Mouse (Mus musculus) cerebellum, postnatal 14 days (tissue): ENCODE results near the gene Gm17455.
A peak's percentile ranks its signal among the peaks of the same experiment; 100 is the strongest.

ENCODE experiments used
- DNase-seq, 2 experiments: peaks; one replicate each; pipeline ENCODE4 v3.0.0; 2021; ENCODE audit warnings: mixed read lengths in 2 of 2

Gene Gm17455

GRCm38 (mm10) chr10:60373937-60374578 lies 25.5 kb upstream of the Gm17455 start:
- DNase-seq, result no peak

GRCm38 (mm10) chr10:60376704-60377103 lies 22.8 kb upstream of the Gm17455 start:
- DNase-seq, result peak; percentile 31 to 40

GRCm38 (mm10) chr10:60379419-60379957 lies 20.0 kb upstream of the Gm17455 start:
- DNase-seq, result no peak

- no peak for DNase-seq
These were observed 19.3 kb upstream of the Gm17455 start for GRCm38 (mm10) chr10:60380229-60380628.

DNA sequence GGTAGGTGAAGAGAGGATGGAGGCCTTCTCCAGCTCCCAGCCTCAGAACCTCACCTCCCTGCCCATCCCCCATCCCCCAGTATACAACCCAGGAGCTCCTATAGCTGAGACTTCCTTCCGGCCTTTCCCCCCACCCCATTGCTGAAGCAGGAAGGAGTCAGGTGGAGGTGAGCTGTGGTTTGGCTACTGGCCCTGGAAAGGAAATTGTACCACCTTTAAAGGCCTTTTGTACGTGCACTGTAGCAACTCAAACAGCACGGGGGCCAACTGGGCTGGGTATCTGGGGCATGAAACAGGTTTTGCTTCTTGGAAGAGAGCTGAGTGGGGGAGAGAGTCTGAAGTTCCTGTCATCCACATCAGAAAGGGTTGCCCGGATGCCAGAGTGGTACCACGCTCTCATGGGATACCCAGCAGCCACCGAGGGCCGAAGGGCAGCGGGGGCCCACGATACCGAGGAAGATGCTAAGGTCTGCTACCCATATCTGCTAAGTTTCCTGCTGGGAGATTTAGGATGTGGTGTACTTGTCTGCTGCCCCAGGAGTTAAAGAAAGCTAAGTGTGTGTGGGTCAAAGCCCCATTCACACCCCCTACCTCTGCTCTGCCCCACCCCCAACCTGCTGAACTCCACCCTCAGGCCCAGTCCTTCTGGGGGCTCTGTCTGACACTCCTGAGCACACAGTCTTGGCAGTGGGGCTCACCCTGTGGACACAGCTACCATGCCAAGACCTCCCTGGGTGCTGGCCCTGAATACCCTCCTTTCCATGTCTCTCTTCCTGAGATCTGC lies 18.2 kb upstream of the Gm17455 start:
- no peak for DNase-seq

GRCm38 (mm10) chr10:60388332-60388731 lies 11.2 kb upstream of the Gm17455 start:
- DNase-seq, result no peak

- no peak for DNase-seq
These were observed 10.1 kb upstream of the Gm17455 start for GRCm38 (mm10) chr10:60389447-60389865.

DNA sequence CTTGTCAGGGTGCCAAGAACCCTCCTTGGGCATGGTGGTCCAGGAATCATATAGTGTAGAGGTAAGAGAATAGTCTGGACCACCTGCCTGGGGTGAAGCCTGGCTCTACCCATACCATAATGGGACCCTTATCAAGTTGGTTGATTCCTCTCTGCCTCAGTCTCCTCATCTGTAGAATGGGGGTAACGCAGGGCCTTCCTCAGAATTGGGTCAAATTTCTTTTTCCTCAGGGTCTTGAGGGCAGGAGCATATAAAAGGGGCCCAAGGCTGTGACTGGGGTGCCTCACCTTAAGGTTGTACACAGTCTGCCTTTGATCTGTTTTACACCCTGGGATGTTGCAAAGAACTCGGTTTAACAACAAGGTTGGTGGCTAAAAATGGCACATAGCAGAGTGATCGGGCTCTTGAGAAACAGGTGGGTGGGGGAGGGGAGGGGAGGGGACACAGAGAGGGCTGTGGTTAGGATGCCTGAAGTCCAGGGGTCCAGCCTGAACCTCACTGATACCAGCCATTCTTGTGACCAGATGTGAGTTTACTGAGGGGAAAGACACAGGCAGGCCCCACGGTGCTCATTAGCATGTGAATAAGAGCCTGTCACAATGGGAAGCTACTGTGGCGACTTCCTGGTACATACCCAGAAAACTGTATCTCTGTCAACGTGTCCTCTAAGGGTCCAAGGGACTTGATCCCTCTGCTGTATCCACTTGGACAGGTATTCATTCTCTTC lies 9.2 kb upstream of the Gm17455 start:
- no peak for DNase-seq

- DNase-seq, result no peak
These were observed 8.6 kb upstream of the Gm17455 start for GRCm38 (mm10) chr10:60390904-60391420.

GRCm38 (mm10) chr10:60391661-60392060 lies 7.9 kb upstream of the Gm17455 start:
- no peak for DNase-seq

DNA sequence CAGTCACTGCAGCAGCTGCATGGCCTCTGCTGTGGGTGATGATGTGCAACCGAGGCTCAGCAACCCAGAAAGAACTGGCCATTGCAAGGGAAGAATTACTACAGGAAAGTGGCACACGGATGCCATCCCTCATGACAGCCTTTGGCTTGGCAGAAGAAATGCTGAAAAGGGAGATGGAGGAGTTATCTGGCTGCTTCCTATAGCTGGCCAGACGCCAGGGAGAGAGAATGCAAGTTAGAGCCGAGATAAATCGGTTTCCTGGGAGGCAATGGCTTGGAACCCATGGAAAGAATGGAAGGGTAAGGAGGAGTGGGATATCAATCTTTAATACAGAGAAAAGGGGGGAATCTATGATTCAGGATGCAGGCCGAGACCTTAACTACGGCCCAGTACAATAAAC lies 4.6 kb upstream of the Gm17455 start:
- no peak for DNase-seq

DNA sequence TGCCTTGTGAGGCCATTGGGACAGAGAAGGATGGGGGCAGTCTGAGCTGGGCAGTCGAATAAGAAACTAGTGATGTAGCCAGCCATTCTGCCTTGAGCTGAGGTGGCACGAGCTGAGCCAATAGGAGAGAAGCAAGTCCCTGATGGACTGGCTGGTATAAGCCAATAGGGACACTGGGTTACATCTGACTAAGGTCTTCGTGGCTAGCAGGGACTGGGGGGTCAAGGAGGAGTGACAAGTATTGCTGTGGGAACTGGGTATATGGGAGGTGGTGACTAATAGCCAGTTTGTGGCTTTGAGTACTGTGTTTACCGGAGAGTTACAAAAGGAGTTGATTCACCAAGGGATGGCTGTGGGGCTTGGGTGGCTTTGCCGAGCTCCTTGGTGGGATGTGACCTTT lies 3.9 kb upstream of the Gm17455 start:
- no peak for DNase-seq

GRCm38 (mm10) chr10:60398051-60398814 lies 1.3 kb upstream of the Gm17455 start:
- DNase-seq, result no peak

DNA sequence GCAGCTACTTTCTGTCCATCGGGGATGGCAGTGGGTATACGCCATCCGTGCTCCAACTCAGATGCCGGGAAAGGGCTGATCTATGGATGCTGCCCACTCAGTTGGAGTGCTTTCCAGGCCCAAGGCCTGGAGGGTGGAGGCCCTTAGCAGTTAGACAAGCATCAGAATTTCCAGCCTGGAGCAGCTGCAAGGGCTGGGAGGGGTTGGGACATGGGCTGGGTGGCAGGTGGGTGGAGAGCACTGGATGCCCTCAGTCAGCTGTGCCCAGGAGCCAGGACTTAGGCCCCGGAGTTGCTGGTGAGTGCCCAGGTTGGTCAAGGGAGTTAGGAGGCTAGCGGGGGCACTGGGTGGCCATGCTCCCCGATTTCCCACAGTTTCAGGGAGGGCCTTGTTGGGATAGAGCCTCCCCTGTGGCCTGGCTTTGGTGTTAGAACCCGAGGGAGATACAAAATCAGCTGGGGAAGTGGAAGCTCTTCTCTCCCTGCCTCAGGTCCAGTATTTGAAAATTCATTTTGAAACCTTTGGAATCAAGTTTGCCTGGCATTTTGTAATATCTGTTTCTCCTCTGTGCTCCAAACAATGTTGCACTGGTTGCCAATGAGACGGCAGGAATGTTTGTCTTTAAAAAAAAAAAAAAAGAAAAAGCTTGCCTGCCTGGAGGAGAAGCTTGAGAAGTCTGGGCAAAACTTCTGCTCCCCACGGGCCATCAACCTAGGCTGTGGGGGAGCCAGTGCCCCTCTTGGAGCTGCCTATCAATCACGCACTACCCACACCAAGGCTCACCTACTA lies 1.2 kb downstream of the Gm17455 start:
- no peak for DNase-seq

DNA sequence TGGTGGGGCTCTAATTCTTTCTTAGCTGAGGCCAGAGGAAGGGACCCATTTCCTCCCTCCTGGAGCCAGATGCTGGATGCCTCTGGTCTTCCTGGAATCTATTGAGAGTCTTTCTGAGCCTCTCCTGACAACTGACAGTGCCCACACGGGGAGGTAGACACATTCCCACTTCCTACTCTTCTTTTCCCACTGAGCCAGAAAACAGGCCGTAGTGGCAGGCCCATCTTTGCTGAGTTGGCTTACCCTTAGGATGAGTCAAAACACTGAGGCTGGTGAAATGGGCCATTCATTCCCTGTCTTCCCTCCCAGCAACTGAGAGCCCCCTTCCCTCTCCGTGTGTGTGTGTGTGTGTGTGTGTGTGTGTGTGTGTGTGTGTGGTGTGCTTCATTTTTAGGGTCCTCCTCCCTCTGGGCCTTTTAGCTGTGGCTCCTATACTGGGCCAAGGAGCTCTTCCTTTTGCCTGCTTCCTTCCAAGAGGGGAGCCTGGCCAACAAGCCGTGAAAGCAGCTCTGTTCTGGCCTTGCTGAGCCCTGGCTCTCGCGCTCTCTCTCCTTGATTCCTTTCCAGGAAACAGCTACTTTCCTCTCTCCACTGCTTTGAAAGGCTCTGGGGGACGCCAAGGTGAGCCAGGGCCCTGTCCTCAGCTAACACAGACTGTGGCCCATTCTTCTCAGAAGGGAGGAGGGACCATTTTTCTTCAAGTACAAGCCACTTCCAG lies 6.1 kb downstream of the Gm17455 start:
- peak; percentile 69 to 76 for DNase-seq

DNA sequence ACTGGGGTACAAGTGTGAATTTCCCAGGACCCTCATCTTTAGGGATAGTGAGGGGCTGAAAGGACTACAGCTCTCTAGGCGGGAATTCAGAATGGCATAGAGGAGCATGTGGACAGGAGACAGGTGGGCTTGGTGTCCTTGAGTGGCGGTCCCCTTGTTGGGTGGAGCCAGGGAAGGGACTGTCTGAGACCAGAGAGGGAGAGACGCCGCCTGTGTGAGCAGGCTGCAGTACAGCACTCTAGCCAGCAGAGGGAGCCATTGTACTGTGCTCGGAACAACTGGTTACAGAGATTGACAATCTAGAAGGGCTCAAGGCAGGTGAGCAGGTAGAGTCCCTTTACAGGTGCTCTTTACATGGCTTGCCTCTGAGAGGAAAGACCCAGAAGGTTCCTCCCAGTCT lies 8.3 kb downstream of the Gm17455 start:
- DNase-seq, result peak; percentile 84 to 85

GRCm38 (mm10) chr10:60411794-60412193 lies 12.3 kb downstream of the Gm17455 start:
- no peak for DNase-seq

GRCm38 (mm10) chr10:60413756-60414155 lies 14.2 kb downstream of the Gm17455 start:
- DNase-seq, result no peak

DNA sequence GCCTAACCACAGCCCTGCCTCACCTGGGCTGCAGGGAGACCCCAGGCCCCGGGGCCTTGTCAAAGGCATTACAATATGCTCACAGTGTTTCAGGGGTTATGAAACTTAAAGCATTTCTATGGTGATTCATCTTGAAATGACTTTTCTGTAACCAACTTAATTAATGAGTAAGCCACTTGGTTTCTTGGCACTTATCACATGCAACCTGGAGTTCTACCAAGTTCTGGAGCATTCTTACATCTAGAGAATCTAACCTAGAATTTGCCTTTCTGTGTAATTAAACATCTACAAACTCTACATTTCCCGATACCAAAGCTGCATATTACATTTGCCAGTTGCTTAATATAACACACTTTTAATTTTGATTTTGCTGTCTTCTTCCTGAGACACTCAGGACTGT lies 17.5 kb downstream of the Gm17455 start:
- no peak for DNase-seq

- DNase-seq, result peak; percentile 87 to 91
These were observed 18.6 kb downstream of the Gm17455 start for GRCm38 (mm10) chr10:60418137-60418536.

GRCm38 (mm10) chr10:60419624-60420023 lies 20.1 kb downstream of the Gm17455 start:
- no peak for DNase-seq
